Mouse (Mus musculus) liver, postnatal 0 days (tissue): Measurements from ENCODE around the gene Chn1.

Source experiments
- CTCF ChIP-seq: sonication (generic); IDR thresholded peaks from 2 replicates; pipeline ENCODE4 v1.5.1; 2016; ENCODE audit warnings: antibody characterized with exemption, low read depth
- EP300 ChIP-seq: IDR thresholded peaks from 2 replicates; pipeline ENCODE4 v1.6.1; 2016; ENCODE audit warnings: antibody characterized with exemption, low read depth, mild to moderate bottlenecking

GRCm38 (mm10) chr2:73727868-73728267, 47.3 kb downstream of the Chn1 start:
- TF ChIP-seq CTCF: no peak
- no peak for TF ChIP-seq EP300
